Mouse (Mus musculus) urinary bladder, adult 18-20 months (tissue): ENCODE measurements around the gene Rps27l.
"Not testable (repeated sequence)": the region's sequence is repeated elsewhere in the genome, so short reads cannot be mapped to it uniquely, and the experiment has no call there.

ENCODE experiments used
- DNase-seq, 2 experiments: peaks; one replicate each; pipeline ENCODE4 v3.0.0; 2022; ENCODE audit warnings: low spot score in 2 of 2, mixed read lengths in 2 of 2

Gene Rps27l

GRCm38 (mm10) chr9:66945647-66946641, at the start of gene Rps27l:
Rps27l (plus strand) TSS chr9:66946086.
- peak; percentile 93 to 95 for DNase-seq

- no peak for DNase-seq
Measured at GRCm38 (mm10) chr9:66896951-66897350, 48.9 kb upstream of the Rps27l start.

GRCm38 (mm10) chr9:66897851-66898250, 48.0 kb upstream of the Rps27l start:
- no peak for DNase-seq

- DNase-seq = no peak
Measured at GRCm38 (mm10) chr9:66899072-66899471, 46.8 kb upstream of the Rps27l start.

GRCm38 (mm10) chr9:66899526-66899925, 46.4 kb upstream of the Rps27l start:
- no peak for DNase-seq

- DNase-seq = peak in 1 of 2 experiments; percentile 18
Measured at GRCm38 (mm10) chr9:66905990-66906389, 39.9 kb upstream of the Rps27l start.

GRCm38 (mm10) chr9:66907126-66907525, 38.8 kb upstream of the Rps27l start:
- no peak for DNase-seq

- DNase-seq = no peak
Measured at GRCm38 (mm10) chr9:66907746-66908397, 38.0 kb upstream of the Rps27l start.

- no peak for DNase-seq
Measured at GRCm38 (mm10) chr9:66909922-66910321, 36.0 kb upstream of the Rps27l start.

- no peak for DNase-seq
Measured at GRCm38 (mm10) chr9:66910677-66911076, 35.2 kb upstream of the Rps27l start.

- no peak for DNase-seq
Measured at GRCm38 (mm10) chr9:66912304-66912703, 33.6 kb upstream of the Rps27l start.

GRCm38 (mm10) chr9:66913254-66913934, 32.5 kb upstream of the Rps27l start:
- not testable (repeated sequence) for DNase-seq

GRCm38 (mm10) chr9:66914540-66914939, 31.3 kb upstream of the Rps27l start:
- no peak for DNase-seq

- DNase-seq = no peak
Measured at GRCm38 (mm10) chr9:66915401-66915800, 30.5 kb upstream of the Rps27l start.

GRCm38 (mm10) chr9:66915869-66916785, 29.8 kb upstream of the Rps27l start:
- no peak for DNase-seq

GRCm38 (mm10) chr9:66917216-66917891, 28.5 kb upstream of the Rps27l start:
- no peak for DNase-seq

- DNase-seq = no peak
Measured at GRCm38 (mm10) chr9:66917892-66918255, 28.0 kb upstream of the Rps27l start.

- DNase-seq = no peak
Measured at GRCm38 (mm10) chr9:66918672-66919330, 27.1 kb upstream of the Rps27l start.

- DNase-seq = peak; percentile 91 to 96
Measured at GRCm38 (mm10) chr9:66919382-66919971, 26.4 kb upstream of the Rps27l start, which contains the start of gene Rab8b. Rab8b (minus strand) TSS chr9:66919687.
